Comparison of ENCODE assay signal across 20 mouse cellular contexts in genomic region chr10:42230471-42231099, GRCm38 (mm10). TPM values are rescaled to one million over a fixed set of nuclear protein-coding genes. Genes with fewer than 3 reads are reported as not detected.
A peak's percentile ranks its signal among the peaks of the same experiment; 100 is the strongest.
DNase-seq lines count a peak whose midpoint lies in the region; ATAC-seq and TF ChIP-seq lines count a peak whose summit lies in the region.
"Had no signal": no experiment of that assay in that cellular context is flagged by ENCODE, and none has a peak within 500 bp of the region (broad histone marks: within the 10 kb centered on the region; RNA-seq: fewer than 3 reads in every experiment).

No protein-coding gene starts in this region.

- H3K4me3 ChIP-seq in gastrocnemius, adult 2 months, result no peak overlapping the region
- H3K4me3 ChIP-seq in lung, postnatal 0 days (ENCODE audit: low read depth, low read length), result no peak overlapping the region
- no peak overlapping the region for H3K4me3 ChIP-seq in liver, embryonic 13.5 days (replicated peaks)
- H3K4me3 ChIP-seq in forebrain, embryonic 12.5 days (replicated peaks), result no peak overlapping the region
- H3K4me3 ChIP-seq: forebrain, embryonic 10.5 days; midbrain, embryonic 13.5 days; myocyte had no signal

- H3K36me3 ChIP-seq in lung, postnatal 0 days (ENCODE audit: insufficient read depth, low read length), result no peaks in the 10 kb centered on the region
- peaks cover 63% of the 10 kb centered on the region for H3K36me3 ChIP-seq in liver, embryonic 13.5 days
- no peaks in the 10 kb centered on the region for H3K36me3 ChIP-seq in forebrain, embryonic 12.5 days (replicated peaks)
- H3K36me3 ChIP-seq: forebrain, embryonic 10.5 days; midbrain, embryonic 13.5 days had no signal

- peaks cover 11% of the 10 kb centered on the region for H3K4me1 ChIP-seq in lung, postnatal 0 days (ENCODE audit: insufficient read depth, low read depth, low read length)
- peaks cover 84% of the 10 kb centered on the region for H3K4me1 ChIP-seq in liver, embryonic 13.5 days (replicated peaks)
- peaks cover 12% of the 10 kb centered on the region; the same call in 1 of the 2 replicates for H3K4me1 ChIP-seq in forebrain, embryonic 12.5 days

- H3K9ac ChIP-seq in lung, postnatal 0 days (replicated peaks; ENCODE audit: low read depth), result no peak overlapping the region
- peak overlapping the region; percentile 23; the same call in 1 of the 2 replicates for H3K9ac ChIP-seq in liver, embryonic 13.5 days
- H3K9ac ChIP-seq in forebrain, embryonic 12.5 days, result no peak overlapping the region
- H3K9ac ChIP-seq: hindbrain, embryonic 14.5 days; midbrain, embryonic 13.5 days had no signal

- no peak for TF ChIP-seq CTCF in gastrocnemius, adult 2 months (IDR thresholded peaks at IDR 0.05)
- TF ChIP-seq CTCF in lung, postnatal 0 days (IDR thresholded peaks at IDR 0.05), result no peak

- no peak for DNase-seq in gastrocnemius, adult 2 months
- no peak for DNase-seq in gastrocnemius, postnatal 4 days (ENCODE audit: low spot score in 2 of 2)
- DNase-seq in lung, postnatal 0 days (ENCODE audit: low spot score), result no peak
- no peak for DNase-seq in lung, postnatal 4 days
- no peak for DNase-seq in liver, embryonic 13.5 days
- DNase-seq in embryo, embryonic 11 days, result no peak
- no peak for DNase-seq in urinary bladder, adult 2 months (ENCODE audit: low spot score)
- DNase-seq: cerebellum, adult 18-20 months; gastrocnemius, postnatal 14 days; layer of hippocampus, postnatal 36 days; left cerebral cortex, postnatal 4 days; lung, postnatal 36 days; right cerebral cortex, postnatal 4 days; thymus, adult 18-20 months had no signal

- no peaks in the 10 kb centered on the region for H3K27me3 ChIP-seq in lung, postnatal 0 days (replicated peaks; ENCODE audit: insufficient read depth, low read length)
- H3K27me3 ChIP-seq in liver, embryonic 13.5 days, result no peaks in the 10 kb centered on the region
- H3K27me3 ChIP-seq in forebrain, embryonic 12.5 days, result no peaks in the 10 kb centered on the region
- H3K27me3 ChIP-seq: midbrain, embryonic 13.5 days had no signal

- no peak for ATAC-seq in lung, postnatal 0 days
- ATAC-seq in liver, embryonic 13.5 days (ENCODE audit: low read depth), result peak; percentile 29; the same call in 1 of the 2 replicates
- no peak for ATAC-seq in forebrain, embryonic 12.5 days (ENCODE audit: low FRiP score)
- ATAC-seq: midbrain, embryonic 13.5 days had no signal

- H3K4me2 ChIP-seq in lung, postnatal 0 days (replicated peaks; ENCODE audit: low read depth, low read length), result no peak overlapping the region
- no peak overlapping the region for H3K4me2 ChIP-seq in liver, embryonic 13.5 days
- no peak overlapping the region for H3K4me2 ChIP-seq in forebrain, embryonic 12.5 days
- H3K4me2 ChIP-seq: heart, embryonic 11.5 days; hindbrain, embryonic 14.5 days; midbrain, embryonic 13.5 days had no signal

- H3K27ac ChIP-seq in gastrocnemius, adult 2 months, result peak overlapping the region; percentile 83
- peak overlapping the region; percentile 21; the same call in 1 of the 2 replicates for H3K27ac ChIP-seq in lung, postnatal 0 days (ENCODE audit: low read length)
- peak overlapping the region; percentile 57; the same call in 1 of the 2 replicates for H3K27ac ChIP-seq in liver, embryonic 13.5 days
- no peak overlapping the region for H3K27ac ChIP-seq in forebrain, embryonic 12.5 days
- H3K27ac ChIP-seq: forebrain, embryonic 10.5 days; hindbrain, embryonic 14.5 days; midbrain, embryonic 13.5 days had no signal

- WGBS in lung, postnatal 0 days, result 88% methylated on average over 5 of the region's 5 CpGs
- 84% methylated on average over 5 of the region's 5 CpGs for WGBS in liver, embryonic 13.5 days (ENCODE audit: insufficient replicate concordance)
- WGBS in forebrain, embryonic 12.5 days, result 93% methylated on average over 5 of the region's 5 CpGs

- TF ChIP-seq EP300 in lung, postnatal 0 days (IDR thresholded peaks at IDR 0.05), result no peak

- intact Hi-C loops in gastrocnemius, adult 2 months (cut with DNase I), result no loop called here

- H3K9me3 ChIP-seq in lung, postnatal 0 days (ENCODE audit: low read length), result no peaks in the 10 kb centered on the region
- no peaks in the 10 kb centered on the region for H3K9me3 ChIP-seq in liver, embryonic 13.5 days (replicated peaks)
- no peaks in the 10 kb centered on the region for H3K9me3 ChIP-seq in forebrain, embryonic 12.5 days
- H3K9me3 ChIP-seq: forebrain, embryonic 10.5 days; midbrain, embryonic 13.5 days had no signal

RNA-seq across cellular contexts. Expression of gene Foxo3, which starts 46.0 kb away (rescaled TPM):
- total RNA-seq in gastrocnemius, adult 2 months (2021), result 10 to 100 TPM; 25.7 to 40.5 TPM
- 10 to 100 TPM; 43.8 to 46.4 TPM for total RNA-seq in gastrocnemius, postnatal 4 days (2021)
- polyA plus RNA-seq in lung, postnatal 0 days (2015; fragmentation: Nextera tagmentation; extraction: Ambion mirVana), result 15.2 and 22.9 TPM in 2 replicates
- 14.5 and 15.2 TPM in 2 replicates for polyA plus RNA-seq in liver, embryonic 13.5 days (2015; fragmentation: Nextera tagmentation; extraction: Ambion mirVana)
- 3.1 TPM in 2 replicates for polyA plus RNA-seq in forebrain, embryonic 12.5 days (2016; fragmentation: Nextera tagmentation; extraction: Ambion mirVana)
- 14.9 and 23.9 TPM in 2 replicates for polyA plus RNA-seq in urinary bladder, adult 2 months (2012; rRNA removed)
